Mouse (Mus musculus) cerebellum, adult 2 months (tissue): ENCODE data around the gene Tmem259.

Source experiments
- CTCF ChIP-seq: fragments of 200-500 bp; IDR thresholded peaks from 2 replicates; pipeline ENCODE4 v1.5.1; 2011; ENCODE audit warnings: low read depth, mild to moderate bottlenecking, control low read depth, low read length, moderate library complexity, borderline replicate concordance; ENCODE audit not compliant: insufficient read depth
- POLR2A ChIP-seq: fragments of 200-500 bp; IDR thresholded peaks from 2 replicates; pipeline ENCODE4 v1.6.1; 2011; ENCODE audit warnings: low read length, control low read depth, borderline replicate concordance; ENCODE audit not compliant: insufficient read depth

GRCm38 (mm10) chr10:80023758-80024157 is 39.6 kb upstream of the Tmem259 start:
- TF ChIP-seq POLR2A = no peak
- no peak for TF ChIP-seq CTCF
